Mouse (Mus musculus) kidney, adult 2 months (tissue): Measurements from ENCODE around the gene Uck1. TPM values are rescaled to one million over a fixed set of nuclear protein-coding genes. Genes with fewer than 3 reads are reported as not detected.

Experiments
- DNase-seq: peaks from one replicate; pipeline ENCODE4 v3.0.0; 2021
- H3K27ac ChIP-seq: fragments of 200-500 bp; 2 replicates; pipeline ENCODE4 v1.5.1; 2012; ENCODE audit warnings: low read depth, low read length, control low read depth, inconsistent platforms; ENCODE audit not compliant: insufficient read depth
- H3K27me3 ChIP-seq: fragments of 200-500 bp; replicated peaks from 2 replicates; pipeline ENCODE4 v1.6.1; 2012; ENCODE audit warnings: mild to moderate bottlenecking, moderate library complexity, low read length, inconsistent platforms; ENCODE audit not compliant: control insufficient read depth, insufficient read depth
- H3K36me3 ChIP-seq: fragments of 200-500 bp; 2 replicates; pipeline ENCODE4 v1.6.1; 2012; ENCODE audit warnings: mild to moderate bottlenecking, moderate library complexity, low read length, inconsistent platforms; ENCODE audit not compliant: control insufficient read depth, insufficient read depth
- H3K4me1 ChIP-seq: fragments of 200-500 bp; 2 replicates; pipeline ENCODE4 v1.6.1; 2011; ENCODE audit warnings: low read length; ENCODE audit not compliant: control insufficient read depth, insufficient read depth
- H3K4me3 ChIP-seq: fragments of 200-500 bp; 2 replicates; pipeline ENCODE4 v1.5.1; 2011; ENCODE audit warnings: mild to moderate bottlenecking, low read depth, low read length, control low read depth; ENCODE audit not compliant: insufficient read depth
- CTCF ChIP-seq: fragments of 200-500 bp; conservative IDR thresholded peaks from 2 replicates; pipeline ENCODE4 v1.5.1; 2011; ENCODE audit warnings: low read depth, mild to moderate bottlenecking, control low read depth, low read length, moderate library complexity, mixed read lengths; ENCODE audit not compliant: insufficient read depth, insufficient read length
- POLR2A ChIP-seq: fragments of 200-500 bp; IDR thresholded peaks from one replicate; pipeline ENCODE4 v1.6.1; 2011; ENCODE audit warnings: low read depth, low read length, control low read depth
- WGBS: fragments of 180-500 bp; shearing (Covaris S2); methylation state at CpG from one replicate; pipeline ENCODE4 v1.1.7; 2018; 5-methylcytosine and 5-hydroxymethylcytosine counted together
- polyA plus RNA-seq: library from polyadenylated mRNA; depleted of rRNA; stranded (reverse); fragments of >200 nt; gene quantifications from 2 replicates; pipeline ENCODE4 v1.2.3, GENCODE M21; 2012

Uck1 gene
- polyA plus RNA-seq, 1 experiment, result 134 TPM

DNA sequence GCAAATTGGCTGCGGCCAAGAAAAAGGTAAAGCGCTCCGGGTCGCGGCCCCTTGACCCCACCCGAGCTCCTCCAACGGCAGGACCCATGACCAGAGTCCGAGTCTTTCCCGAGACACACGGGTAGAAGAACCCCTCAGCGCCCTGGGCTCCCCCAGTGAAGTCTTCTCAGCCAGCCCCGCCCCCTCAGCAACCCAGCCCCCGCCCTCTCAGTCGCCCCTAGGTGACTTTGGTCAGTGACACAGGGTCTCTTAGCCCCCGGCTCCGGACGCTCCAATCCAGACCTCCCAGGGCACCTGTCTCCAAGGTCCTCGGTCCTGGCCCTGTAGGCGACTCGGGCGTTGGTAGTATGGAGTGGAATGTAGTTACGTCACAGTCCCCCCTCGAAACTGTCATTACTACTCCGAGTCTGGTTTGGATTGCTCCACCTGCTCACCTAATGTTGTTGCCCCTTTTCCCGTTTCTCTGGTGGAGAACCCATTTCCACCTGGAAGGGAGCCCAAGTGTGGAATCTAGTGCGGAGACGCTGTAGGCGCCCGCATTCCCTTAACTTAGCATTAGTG, 28.5 kb upstream of the Uck1 start:
- peaks cover 9% of the 10 kb centered on the region; the same call in 1 of the 2 replicates for H3K4me1 ChIP-seq
- peak overlapping the region; percentile 88 for H3K27ac ChIP-seq
- H3K27me3 ChIP-seq, result no peaks in the 10 kb centered on the region
- H3K4me3 ChIP-seq, result peak overlapping the region; percentile 91
- TF ChIP-seq CTCF, result no peak
- TF ChIP-seq POLR2A, result no peak
- no peaks in the 10 kb centered on the region; the same call in 1 of the 2 replicates for H3K36me3 ChIP-seq
- DNase-seq, result no peak
- 2% methylated on average over 29 of the region's 29 CpGs for WGBS

DNA sequence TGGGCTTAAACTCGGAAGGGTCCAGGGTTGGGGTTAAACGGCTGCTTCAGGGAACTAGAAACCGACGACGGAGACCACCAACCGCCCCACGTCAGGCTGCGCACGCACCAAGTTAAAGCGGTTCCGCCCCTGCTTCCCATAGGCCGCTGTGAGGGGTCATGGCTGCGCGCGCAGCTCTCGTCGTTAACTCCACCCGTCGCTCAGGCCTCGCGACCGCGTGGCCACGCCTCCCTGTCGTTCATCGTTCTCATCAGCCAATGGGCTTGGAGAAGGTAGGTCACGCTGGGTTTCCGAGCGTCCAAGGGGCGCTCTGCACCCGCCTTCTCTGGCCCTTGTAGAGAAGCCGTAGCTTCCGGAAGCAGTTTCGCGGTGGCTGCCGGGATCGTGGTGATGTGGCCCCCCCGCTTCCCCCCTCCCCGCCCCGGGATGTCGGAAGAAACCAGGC, 28.0 kb upstream of the Uck1 start, which contains the start of gene Swi5:
TSS of gene Swi5 (minus strand) at position 153 of the 445 bp plus-strand sequence.
- no peaks in the 10 kb centered on the region for H3K27me3 ChIP-seq
- H3K4me1 ChIP-seq, result peaks cover 9% of the 10 kb centered on the region; the same call in 1 of the 2 replicates
- DNase-seq, result peak; percentile 100
- H3K36me3 ChIP-seq, result no peaks in the 10 kb centered on the region; the same call in 1 of the 2 replicates
- TF ChIP-seq POLR2A (peak; percentile 71), CTCF (no peak)
- WGBS, result under 1% methylated on average over 40 of the region's 41 CpGs
- H3K27ac ChIP-seq, result peak within 1 kb of the TSS; percentile 88
- H3K4me3 ChIP-seq, result peak within 1 kb of the TSS; percentile 91

- H3K36me3 ChIP-seq, result no peaks in the 10 kb centered on the region; the same call in 1 of the 2 replicates
- under 1% methylated on average over 23 of the region's 23 CpGs for WGBS
- peak within 1 kb of the TSS; percentile 82 for H3K27ac ChIP-seq
- no peak for DNase-seq
- H3K4me1 ChIP-seq, result peaks cover 9% of the 10 kb centered on the region; the same call in 1 of the 2 replicates
- no peaks in the 10 kb centered on the region for H3K27me3 ChIP-seq
- peak within 1 kb of the TSS; percentile 91 for H3K4me3 ChIP-seq
- TF ChIP-seq POLR2A, result no peak
- no peak for TF ChIP-seq CTCF
These were observed 27.4 kb upstream of the Uck1 start, which contains the start of gene Golga2 for GRCm38 (mm10) chr2:32287334-32287840. TSS of gene Golga2 (plus strand) at chr2:32287384.

DNA sequence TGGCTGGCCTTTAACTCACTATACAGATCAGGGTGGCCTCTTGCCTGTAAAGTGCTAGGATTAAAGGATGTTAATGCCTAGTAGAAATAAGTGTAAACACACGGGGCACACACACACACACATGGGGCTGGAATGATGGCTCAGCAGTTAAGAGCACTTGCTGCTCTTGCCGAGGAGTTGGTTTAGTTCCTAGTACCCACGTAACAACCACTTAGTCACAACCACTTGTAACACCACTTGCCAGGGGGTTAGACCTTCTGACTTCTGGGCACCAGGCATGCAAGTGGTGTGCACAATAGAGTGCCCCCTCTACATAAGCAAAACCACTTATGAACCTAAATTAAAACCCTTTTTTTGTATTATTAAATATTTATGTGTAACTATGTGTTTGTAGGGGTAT, 24.0 kb upstream of the Uck1 start:
- H3K27me3 ChIP-seq, result no peaks in the 10 kb centered on the region
- DNase-seq, result no peak
- peaks cover 3% of the 10 kb centered on the region; the same call in 1 of the 2 replicates for H3K4me1 ChIP-seq
- TF ChIP-seq POLR2A, result no peak
- TF ChIP-seq CTCF, result no peak
- H3K4me3 ChIP-seq, result no peak overlapping the region
- 77% methylated on average over 3 of the region's 3 CpGs for WGBS
- no peak overlapping the region for H3K27ac ChIP-seq
- H3K36me3 ChIP-seq, result no peaks in the 10 kb centered on the region; the same call in 1 of the 2 replicates

DNA sequence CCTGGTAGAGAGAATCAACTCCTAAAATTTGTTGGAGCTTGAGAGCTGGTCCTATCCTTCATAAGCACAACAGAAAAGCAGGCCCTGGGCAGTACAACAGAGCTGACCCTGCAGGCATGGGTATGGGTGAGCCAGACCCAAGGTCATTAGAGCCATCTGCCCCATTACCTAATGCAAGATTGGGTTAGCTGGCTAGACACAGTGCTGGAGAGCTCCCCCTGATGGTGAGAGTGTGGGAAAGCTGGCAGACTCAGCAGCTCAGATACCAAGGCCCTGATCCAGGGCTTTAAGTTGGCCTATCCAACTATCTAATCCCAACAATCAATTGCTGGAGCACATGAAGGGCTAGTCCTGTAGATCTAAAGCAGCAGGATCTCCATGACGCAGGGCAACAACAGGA, 22.8 kb upstream of the Uck1 start:
- peak; percentile 81 for DNase-seq
- H3K4me1 ChIP-seq, result no peaks in the 10 kb centered on the region
- TF ChIP-seq POLR2A (no peak), CTCF (peak; percentile 89)
- 84% methylated on average over 1 of the region's 1 CpGs for WGBS
- H3K27ac ChIP-seq, result no peak overlapping the region
- no peaks in the 10 kb centered on the region for H3K27me3 ChIP-seq
- H3K4me3 ChIP-seq, result no peak overlapping the region
- H3K36me3 ChIP-seq, result peaks cover under 1% of the 10 kb centered on the region; the same call in 1 of the 2 replicates

- H3K4me3 ChIP-seq, result no peak overlapping the region
- H3K27me3 ChIP-seq, result no peaks in the 10 kb centered on the region
- H3K4me1 ChIP-seq, result no peaks in the 10 kb centered on the region
- DNase-seq, result no peak
- WGBS, result 62% methylated on average over 2 of the region's 2 CpGs
- H3K27ac ChIP-seq, result no peak overlapping the region
- H3K36me3 ChIP-seq, result peaks cover 3% of the 10 kb centered on the region; the same call in 1 of the 2 replicates
- no peak for TF ChIP-seq CTCF
- no peak for TF ChIP-seq POLR2A
These were observed 22.3 kb upstream of the Uck1 start for GRCm38 (mm10) chr2:32282289-32282688.

- 55% methylated on average over 3 of the region's 3 CpGs for WGBS
- Histone ChIP-seq H3K36me3 (peaks cover 3% of the 10 kb centered on the region; the same call in 1 of the 2 replicates), H3K27me3 (no peaks in the 10 kb centered on the region), H3K4me3 (no peak overlapping the region), H3K27ac (no peak overlapping the region), H3K4me1 (no peaks in the 10 kb centered on the region)
- TF ChIP-seq POLR2A (no peak), CTCF (peak; percentile 46)
- no peak for DNase-seq
These were observed 15.9 kb upstream of the Uck1 start for GRCm38 (mm10) chr2:32275823-32276222.
